Mouse (Mus musculus): ENCODE measurements at regions not wholly inside any gene's neighbourhood (a gene's known extent, or its start where the extent isn't known, plus 50 kb on each side); places are given as distances from the start of the nearest gene placed in this dataset.

GRCm38 (mm10) chr3:100765323-100765722, 59.9 kb upstream of the Vtcn1 start:
- TF ChIP-seq CTCF (conservative IDR thresholded peaks at IDR 0.05; ENCODE audit: insufficient read depth, insufficient read length, low read depth, low read length): no peak
- no peak for TF ChIP-seq POLR2A (IDR thresholded peaks at IDR 0.05; ENCODE audit: low read depth, low read length)
